Mouse (Mus musculus): ENCODE measurements at regions not wholly inside any gene's neighbourhood (a gene's known extent, or its start where the extent isn't known, plus 50 kb on each side); places are given as distances from the start of the nearest gene placed in this dataset.
A peak's percentile ranks its signal among the peaks of the same experiment; 100 is the strongest.

DNA sequence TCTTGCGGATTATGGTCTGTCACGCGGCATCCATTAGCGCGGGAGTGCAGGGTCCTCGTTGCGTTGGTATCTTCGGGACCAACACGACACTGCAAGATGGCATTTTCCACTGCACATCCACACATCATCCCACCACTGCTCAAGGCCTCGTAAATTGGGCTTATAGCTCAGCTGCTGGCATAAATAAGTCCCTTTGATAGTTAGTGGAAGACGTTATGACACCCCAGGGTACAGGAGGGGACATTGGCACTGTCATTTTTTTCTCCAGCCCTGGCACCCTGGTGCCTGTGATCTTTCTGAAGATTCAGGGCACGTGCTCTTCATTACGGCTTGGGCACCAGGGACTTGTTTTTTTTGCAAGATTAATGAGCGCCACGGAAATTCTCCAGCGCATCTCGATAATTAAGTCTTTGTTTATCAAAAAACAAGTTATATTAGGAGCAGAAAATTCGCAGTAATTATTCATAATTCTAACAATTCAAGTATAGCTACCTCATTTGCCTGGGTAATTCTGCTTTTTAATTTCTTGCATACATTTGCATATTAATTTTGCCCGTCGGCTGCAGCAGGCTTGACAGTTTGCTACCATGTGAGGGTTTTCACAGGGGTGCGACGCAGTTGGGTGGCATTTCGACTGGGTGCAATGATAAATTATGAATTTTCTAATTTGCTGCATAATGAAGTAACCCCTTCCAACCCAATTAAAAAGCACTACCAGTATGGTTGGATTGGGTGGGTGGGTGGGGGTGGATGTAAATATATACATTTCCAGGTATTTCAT, 119.1 kb downstream of the Vrk1 start:
- no peak for DNase-seq

DNA sequence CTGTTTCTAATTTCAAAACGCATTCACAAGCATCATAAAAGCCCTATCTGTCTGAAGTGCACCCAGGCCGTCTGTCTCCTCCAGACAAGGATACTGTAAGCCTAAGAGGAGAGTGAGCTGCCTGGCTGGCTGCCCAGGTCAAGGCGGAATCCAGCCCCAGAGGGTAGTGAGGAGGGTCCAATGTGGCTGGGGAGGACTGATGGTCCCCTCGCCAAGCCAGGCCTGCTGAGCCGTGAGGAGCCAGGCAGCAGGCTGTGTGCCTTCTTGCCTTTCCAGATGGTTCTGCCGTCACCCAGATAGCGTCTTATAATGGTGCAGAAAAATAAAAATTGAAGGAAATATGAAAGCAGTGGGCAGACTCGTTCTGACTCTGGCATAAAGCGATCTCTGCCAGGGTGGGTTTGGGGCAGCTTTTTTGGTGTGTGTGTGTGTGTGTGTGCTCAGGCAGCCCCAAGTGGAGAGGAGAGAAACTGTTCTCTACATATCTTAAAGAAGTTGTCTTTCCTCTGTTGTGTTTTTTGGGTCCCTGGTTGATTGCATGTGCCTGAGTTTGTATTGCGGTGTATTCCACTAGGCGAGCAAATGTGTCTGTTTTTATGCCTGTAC, 120.1 kb downstream of the Vrk1 start:
- peak; percentile 22 to 27 for DNase-seq

DNA sequence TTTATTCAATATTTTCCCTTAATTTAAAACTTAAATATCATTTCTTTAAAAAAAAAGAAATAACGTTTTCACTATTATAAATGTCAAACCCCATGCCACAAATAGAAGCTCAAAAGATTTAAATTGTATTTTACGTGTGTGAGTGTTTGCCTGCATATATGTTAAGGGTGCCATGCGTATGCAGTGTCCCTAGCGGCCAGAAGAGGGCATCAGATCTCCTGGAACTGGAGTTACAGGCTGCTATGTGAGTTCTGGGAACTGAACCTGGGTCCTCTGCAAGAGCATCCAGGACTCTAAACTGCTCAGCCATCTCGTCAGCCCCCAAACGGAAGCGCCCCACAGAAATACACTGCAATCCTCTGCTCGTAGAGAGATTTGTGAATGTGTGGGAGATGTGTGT, 122.7 kb downstream of the Vrk1 start:
- no peak for DNase-seq

DNA sequence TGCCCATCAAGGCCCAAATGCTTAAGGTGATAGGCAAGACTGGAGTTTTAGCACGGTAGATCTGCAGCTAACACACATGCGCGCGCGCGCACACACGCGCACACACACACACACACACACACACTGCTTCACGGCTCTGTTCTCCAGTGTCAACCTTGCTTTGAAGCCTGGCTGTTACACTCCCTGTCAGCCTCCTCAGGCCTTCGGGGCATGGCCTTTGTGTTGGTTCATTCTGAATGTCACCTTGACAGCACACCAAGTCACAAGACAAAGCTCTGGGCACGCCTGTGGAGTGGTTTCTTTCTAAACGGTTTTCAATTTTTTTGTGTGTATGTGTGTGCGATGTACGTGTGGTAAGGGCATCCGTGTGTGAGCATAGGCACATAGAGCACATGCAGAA, 128.4 kb downstream of the Vrk1 start:
- DNase-seq: no peak

DNA sequence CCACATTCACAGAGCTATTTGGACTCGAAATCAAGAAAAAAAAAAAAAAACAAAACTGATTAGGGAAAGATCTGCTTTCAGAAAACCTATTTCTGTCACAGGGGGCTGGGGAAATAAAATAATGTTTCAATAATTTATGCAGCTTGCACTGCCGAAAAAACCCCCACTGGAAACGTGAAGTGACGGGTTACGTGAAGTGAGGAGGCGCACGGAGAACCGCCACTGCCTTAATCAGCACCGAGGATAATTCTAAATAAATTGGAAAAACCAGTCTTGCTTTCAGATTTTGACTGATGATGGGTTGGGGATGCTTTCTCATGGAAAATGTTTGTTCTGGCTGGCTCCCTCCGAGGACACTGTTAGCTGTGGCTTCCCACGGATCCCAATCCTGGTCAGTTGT, 129.5 kb downstream of the Vrk1 start:
- DNase-seq: no peak

DNA sequence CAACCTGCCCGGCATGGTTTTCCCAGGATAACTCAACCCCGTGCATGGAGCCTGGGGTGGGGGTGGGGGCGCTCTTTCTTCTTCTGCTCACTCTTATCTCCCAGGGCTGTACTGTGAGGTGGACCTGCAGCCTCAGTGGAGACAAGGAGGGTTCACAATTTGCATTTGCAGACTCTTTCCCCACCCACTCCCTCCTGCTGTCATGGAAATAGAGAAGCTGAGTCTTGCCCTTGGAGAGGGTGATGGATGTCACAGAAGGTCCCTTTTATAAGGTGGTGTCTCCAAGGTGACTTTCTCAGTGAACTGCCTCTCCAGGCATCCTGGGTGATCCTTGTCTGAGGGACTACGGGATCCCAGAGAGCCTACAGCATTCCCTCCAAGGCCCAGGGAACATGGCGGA, 129.9 kb downstream of the Vrk1 start:
- DNase-seq: no peak

DNA sequence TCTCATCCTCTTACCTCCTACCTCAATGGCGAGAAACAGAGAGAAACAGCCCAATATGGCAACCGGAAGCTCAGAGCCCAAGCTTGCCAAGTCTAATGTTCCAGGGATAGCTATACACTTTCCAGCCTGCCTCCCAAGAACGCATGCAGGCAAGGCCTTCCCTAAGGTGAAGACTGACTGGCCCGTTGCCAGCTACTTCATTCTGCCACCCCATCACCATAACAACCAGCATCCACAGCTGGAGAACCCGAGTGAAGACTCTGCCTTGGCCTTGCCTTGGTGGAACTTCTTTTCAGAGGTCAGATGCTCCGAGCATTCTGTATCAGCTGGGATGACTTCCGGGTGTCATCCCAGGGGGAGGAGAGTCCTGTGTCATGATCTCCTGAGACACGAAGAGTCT, 130.6 kb downstream of the Vrk1 start:
- no peak for DNase-seq

DNA sequence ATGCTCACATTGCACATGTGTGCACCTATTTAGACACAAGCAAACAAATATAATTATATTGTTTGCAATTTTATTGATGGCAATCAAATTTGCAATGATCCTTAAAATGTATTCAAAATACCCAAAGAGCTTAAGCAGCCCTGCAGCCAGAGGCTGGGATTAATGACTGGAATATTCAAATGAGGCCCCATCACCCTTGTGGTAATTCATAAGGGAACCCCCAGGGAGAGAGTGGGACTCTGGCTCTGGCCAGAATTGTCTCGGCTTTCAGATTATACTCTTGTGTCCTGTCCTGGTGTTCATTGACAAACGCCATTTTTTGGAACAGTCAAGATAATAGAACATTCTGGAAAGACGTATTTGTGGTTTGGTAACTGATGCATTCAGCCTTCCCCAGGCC, 133.5 kb downstream of the Vrk1 start:
- no peak for DNase-seq

DNA sequence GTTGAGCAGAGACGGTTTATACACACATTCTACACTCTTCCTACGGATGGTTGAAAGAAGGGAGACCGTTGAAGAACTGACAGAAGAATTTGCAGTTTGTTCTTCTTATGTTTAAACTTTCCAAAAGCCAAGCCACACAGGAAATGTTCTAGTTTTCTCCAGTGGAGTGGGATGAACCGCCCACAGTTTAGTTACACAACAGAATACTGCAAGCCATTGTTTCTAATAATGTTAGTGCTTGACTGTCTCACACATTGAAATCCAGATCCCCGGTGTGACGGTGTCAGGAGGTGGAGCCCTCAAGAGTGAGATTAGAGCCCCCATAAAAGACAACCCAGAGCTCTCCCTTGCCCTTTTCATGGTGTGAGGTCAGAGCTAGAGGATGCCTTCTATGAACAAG, 146.8 kb downstream of the Vrk1 start:
- no peak for DNase-seq

DNA sequence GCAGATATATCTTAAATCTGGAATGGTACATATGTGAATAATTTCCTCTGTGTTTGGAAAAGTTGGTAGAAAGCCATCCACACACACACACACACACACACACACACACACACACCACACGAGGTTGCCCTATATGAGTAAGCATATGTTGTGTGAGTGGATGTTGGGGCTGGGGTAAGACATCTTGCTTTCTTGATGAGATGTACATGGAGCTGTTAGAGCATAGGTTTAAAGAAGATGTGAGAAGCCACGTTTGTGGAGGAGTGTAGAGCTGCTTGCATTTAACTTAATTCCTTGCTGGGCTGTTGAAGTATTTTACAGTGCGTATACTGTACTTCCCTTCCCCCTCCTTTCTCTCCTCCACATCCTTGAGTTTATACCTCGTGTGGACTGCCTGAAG, 147.8 kb downstream of the Vrk1 start:
- no peak for DNase-seq

DNA sequence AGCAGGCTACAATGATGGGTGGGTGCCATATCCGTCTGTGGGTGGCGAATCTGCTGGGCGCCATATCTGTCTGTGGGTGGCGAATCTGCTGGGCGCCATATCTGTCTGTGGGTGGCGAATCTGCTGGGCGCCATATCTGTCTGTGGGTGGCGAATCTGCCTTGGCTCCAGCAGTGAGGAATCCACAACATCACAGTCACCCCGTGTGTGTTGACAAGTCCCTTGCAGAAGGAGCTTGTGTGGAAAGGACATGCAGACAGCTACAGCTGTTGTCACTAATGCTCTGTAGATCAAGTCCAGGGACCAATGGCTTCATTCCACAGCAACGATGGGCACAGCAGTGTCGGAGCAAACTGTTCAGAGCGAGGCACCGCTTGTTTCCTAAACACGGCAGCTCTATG, 148.6 kb downstream of the Vrk1 start:
- DNase-seq: peak in 1 of 2 experiments; percentile 42

DNA sequence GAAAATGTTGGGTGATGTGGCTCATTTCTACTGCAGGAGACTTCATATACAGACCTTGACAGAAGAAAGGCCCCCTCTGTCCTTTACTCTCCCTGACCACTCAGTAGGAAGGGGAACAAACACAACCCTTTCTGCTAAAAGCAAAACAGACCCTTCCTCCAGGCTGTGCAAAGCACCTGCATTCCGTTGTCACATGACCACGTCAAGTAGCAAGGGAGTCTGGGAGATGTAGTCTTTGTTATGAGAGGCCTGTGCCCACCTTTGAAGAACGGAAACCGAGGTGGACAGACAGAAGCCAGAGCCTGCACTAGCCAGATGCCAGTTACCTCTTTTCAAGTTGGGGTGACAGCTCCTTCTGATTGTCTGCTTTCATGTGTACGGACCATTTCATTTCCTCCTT, 161.3 kb downstream of the Vrk1 start:
- no peak for DNase-seq

DNA sequence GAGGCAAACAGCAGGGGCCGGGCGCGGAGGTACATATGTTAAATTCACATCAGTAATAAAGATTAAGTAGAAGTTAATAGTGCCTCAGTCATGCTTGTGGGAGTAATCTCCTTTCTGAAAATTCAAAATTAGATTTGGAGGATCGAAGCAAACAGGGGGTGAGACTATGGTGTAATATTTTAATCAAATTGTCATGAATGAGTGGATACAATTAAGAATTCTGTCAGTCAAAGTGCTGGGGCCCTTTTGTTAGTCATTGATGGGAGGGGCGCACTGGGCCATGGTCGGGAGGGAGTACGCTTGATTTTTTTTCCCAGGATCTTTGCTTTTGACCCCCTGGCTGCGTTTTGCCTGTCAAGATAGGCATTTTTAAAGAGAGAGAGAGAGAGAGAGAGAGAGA, 163.2 kb downstream of the Vrk1 start:
- no peak for DNase-seq

DNA sequence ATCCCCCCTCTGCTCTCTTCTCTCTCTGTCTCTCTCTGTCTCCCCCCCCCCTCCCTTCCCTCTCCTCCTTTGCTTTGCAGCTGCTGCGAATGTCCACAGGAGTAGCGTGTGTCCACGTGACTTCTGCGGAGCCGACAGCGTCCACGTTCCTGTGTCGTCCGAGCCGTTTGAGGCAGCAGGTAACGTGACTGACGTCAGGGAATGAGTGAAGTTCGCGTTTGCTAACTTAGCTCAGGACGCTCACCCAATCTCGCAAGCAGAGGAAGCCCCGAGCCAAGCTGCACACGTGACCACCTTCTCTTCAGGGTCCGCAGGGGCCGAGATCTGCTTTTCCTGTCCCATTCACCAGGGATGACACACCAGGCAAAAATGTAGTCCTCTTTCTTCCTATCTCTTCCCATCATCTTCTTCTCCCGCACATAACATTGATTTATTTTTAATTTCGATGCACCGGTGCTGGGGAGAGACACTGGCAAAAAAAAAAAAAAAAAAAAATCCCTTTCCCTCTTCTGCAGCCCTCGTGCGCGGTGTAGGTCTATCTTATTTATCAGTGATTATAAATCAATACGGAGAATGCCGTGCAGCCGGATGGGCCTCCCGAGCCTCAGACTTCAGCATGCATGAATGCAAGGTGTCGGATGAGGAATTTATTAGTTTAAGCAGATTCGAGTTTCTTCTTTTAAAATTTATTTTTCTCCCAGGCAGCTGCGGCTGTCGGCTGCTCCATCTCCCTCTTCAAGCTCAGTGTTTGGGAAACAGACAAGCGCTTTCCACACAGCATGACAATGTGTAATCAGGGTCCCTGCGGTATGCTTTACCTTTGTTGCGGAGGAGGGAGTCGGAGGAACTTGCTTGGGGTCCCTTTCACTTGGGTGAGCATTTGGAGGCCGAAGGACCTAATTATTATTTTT, 164.3 kb downstream of the Vrk1 start:
- peak; percentile 36 to 47 for DNase-seq

DNA sequence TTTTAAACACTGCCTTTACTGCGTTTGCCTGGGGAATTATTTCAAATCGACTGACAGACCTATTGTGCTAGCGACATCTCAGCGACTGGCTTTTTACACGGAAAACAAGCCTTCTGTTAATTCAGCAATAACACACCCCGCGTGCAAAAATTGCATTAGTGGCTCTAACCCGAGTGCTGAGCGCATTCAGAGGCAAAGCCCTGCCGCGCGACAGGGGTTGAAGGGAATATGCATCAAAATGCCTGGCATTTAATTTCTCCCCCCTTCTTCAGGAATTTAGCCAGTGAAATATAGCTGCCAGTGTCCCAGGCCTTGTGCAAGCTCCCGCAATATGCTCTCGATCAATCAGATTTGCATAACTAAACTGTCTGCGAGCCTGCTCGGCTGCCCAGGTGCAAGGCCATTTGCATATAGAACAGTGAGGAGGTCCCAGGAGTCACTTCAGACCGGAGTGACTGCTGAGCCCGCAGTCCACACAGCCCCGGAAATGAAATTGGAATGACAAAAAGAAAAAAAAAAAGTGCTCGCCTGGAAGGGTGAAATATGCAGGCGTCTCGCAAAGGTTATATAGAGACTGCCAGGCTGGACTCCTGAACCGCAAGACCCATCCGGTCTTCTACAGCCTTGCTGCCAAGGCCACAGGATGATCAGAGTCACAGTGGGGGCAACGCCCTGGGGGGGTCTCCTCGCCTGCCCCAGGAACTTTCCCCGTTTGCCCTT, 165.1 kb downstream of the Vrk1 start:
- peak; percentile 35 to 37 for DNase-seq

DNA sequence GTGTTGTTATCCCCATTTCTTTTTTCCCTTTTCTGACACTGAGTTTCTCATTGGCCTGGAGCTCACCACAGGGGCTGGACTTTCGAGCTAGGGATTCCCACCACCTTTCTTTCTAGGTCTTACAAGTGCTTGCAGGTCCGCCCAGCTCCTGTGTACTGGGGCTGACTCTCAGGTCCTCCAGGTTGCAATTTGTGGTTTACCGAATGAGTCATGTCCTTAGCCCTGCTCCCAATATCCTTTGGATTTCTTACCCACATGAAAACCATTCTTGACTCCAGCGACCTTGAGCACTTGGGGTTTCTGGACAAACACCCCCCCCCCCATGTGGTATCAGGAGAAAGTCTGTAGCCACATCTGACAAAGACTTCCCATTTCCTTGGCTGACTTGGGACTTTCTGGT, 167.3 kb downstream of the Vrk1 start:
- no peak for DNase-seq

DNA sequence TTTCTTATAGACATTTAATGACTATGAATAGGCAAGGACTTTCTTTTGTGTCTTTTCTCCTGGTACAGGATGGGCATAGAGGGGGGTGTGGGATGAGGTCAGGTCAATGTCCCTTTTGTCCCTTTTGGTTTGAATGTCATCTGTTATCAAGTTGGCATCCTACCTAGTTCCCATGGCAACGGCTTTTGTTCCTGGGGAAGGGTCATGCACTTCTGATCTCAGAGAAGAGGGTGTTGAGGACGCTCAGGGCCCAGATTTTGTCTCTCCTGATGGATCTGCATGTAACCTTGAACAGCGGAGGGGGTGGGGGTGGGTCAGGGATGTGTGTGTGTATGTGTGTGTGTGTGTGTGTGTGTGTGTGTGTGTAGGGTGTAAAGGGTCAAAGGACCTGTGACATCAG, 167.8 kb downstream of the Vrk1 start:
- no peak for DNase-seq

DNA sequence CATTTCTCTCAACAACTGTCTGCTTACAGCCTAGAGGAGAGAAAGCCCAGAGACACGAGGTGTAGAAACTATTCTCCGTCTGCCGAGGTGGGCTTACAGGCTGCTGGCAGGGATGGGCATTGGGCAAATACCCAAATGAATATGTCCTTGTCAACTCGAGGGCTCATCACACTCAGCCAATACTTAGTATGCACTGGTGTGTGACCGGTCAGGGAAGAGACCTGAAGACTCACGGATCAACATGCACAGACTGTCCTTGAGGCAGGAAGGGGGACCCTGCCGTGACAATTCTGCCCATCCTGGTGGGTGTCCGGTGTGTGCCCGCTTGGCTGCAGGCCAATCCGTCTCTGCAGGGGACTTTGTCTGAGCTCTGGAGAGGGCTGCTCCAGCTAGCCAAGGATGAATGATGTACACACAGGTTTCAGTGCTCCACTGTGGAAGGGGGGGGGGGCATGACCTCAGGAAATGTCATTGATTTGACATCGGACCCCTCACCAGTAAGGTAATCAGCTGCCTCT, 168.7 kb downstream of the Vrk1 start:
- no peak for DNase-seq

DNA sequence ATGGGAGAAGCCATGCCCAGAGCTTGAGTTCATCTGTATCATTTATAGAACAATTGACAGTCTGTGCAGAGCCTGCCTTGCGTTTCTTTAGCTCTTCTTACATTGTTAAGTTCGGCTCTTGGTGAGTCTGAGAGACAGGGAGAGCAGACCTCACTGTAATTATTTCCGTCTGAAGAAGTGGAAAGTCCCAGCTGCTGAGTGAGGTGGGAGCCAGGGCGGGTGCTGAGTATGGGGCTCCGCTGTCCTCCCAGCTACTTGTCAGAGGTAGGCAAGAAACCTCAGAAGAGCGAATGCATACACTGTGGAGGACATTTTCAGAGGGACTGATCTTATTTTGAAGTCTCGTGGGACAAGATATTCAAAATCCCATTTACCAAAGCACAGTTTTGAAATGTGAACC, 172.9 kb downstream of the Vrk1 start:
- no peak for DNase-seq

DNA sequence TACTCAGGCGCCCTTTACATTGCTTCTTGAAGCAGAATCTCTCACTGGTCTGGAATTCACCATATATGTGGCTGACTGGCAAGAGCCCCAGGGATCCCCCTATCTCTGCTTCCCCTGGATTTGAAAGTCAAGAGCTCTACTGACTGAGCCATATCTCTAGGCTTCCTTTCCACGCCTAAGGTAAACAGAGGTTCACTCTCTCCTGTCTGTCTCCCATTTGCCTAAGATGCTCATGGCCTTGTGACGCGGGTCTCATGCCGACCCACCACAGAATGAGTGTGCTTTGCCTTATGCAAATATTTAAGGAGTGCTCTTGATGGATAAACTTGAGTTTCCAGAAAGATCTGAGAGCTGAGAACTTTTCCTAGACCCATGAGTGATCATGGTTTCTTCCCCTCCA, 173.9 kb downstream of the Vrk1 start:
- no peak for DNase-seq

DNA sequence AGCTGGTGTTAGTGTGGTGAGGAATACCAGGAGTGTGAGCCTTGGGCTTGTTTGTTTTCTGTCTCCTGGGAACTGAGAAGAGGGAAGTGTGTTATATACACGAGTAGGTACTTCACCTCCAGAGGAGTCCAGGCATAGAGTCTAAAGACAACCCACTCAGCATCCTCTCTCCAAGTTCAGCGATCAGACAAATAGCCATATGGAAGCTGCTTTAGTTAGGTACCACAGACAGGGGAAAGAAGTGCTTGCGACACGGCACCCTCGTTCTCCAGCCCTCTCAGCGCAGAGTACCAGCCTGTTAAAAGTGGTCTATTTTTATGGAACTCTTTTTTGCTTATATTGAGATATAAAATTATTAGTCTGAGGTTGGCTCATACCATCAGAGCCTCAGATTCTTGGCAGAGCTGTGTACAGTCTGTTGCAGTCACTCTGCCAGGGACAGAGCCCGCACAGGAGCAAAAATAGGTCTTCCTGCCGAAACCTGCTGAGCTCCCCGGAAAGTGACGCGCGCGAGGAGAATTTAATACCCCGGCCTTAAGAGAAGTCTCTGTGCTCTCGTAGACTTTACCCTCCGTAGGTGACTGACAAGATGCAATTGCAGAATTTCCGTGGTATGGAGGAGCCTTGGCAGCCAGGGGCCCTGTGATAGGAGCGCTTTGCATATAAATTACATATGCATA, 175.5 kb downstream of the Vrk1 start:
- peak; percentile 74 to 75 for DNase-seq

DNA sequence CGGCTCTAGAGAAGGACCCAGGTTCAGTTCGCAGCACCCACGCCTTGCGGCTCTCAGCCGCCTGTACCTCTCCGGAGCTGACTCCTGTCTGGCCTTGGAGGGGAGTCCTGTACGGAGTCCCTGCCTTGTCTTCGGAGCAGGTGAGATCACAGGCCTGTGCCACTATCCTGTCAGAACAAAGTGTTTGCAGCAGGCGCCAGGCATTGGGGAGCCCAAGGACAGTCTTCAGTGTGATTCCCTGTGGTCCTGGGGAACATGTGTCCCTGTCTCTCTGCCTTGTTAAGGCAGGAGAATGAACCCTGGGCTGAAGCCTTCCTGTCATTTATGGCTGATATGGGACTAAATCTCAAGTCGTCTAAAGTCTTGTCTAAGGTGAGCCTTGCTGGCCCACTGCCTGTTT, 176.5 kb downstream of the Vrk1 start:
- no peak for DNase-seq

Data from layer of hippocampus, postnatal 36 days (tissue).